Mouse (Mus musculus): Measurements from ENCODE around the gene Bcl7a. TPM values are rescaled to one million over a fixed set of nuclear protein-coding genes. Genes with fewer than 3 reads are reported as not detected.

The Bcl7a gene
- polyA plus RNA-seq, 1 experiment from 2014 or later = 12.1 TPM

GRCm38 (mm10) chr5:123370049-123370448 lies 26.4 kb downstream of the Bcl7a start:
- Histone ChIP-seq H3K9ac (ENCODE audit: low read length) (no peak overlapping the region), H3K4me2 (ENCODE audit: low read length) (no peak overlapping the region), H3K9me3 (ENCODE audit: control insufficient read depth, low read length) (no peaks in the 10 kb centered on the region), H3K27me3 (ENCODE audit: control insufficient read depth, insufficient read depth, low read length) (no peaks in the 10 kb centered on the region), H3K27ac (replicated peaks in 1 of 2; ENCODE audit: control insufficient read depth in 1 of 2, insufficient read depth in 1 of 2, low read depth in 2 of 2, low read length in 2 of 2) (no peak overlapping the region), H3K36me3 (ENCODE audit: control insufficient read depth, insufficient read depth, low read length) (peaks cover 75% of the 10 kb centered on the region), H3K4me1 (ENCODE audit: control insufficient read depth in 2 of 2, insufficient read depth in 2 of 2, low read length in 2 of 2) (peaks cover 0 to 4% of the 10 kb centered on the region in 2 experiments; a peak in 2 of 4 replicates), H3K4me3 (ENCODE audit: control insufficient read depth in 1 of 2, insufficient read depth in 1 of 2, low read depth in 1 of 2, low read length in 2 of 2) (no peak overlapping the region)
- ATAC-seq (ENCODE audit: insufficient number of reproducible peaks, insufficient read depth, low FRiP score, low read depth) = no peak
- 85% methylated on average over 5 of the region's 5 CpGs for WGBS

DNA sequence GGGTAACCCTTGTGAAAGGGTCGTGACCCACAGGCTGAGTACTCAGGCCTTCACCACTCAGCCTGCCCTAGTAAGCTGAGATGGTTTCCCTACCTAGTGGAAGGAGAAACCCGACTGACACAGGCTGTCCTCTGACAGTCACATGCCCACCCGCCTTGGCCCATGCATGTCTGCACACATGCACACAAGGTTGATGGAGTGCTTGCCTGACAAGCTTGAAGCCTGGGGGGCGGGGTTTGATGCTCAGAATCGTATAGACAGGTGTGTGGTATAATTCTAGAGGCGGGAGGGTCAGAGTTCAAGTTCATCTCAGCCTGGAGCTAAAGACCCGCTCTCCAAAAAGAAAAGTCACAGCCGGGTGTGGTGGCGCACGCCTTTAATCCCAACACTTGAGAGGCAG lies 31.6 kb downstream of the Bcl7a start:
- Histone ChIP-seq H3K4me3 (ENCODE audit: control insufficient read depth in 1 of 2, insufficient read depth in 1 of 2, low read depth in 1 of 2, low read length in 2 of 2) (no peak overlapping the region), H3K9me3 (ENCODE audit: control insufficient read depth, low read length) (no peaks in the 10 kb centered on the region), H3K9ac (ENCODE audit: low read length) (no peak overlapping the region), H3K36me3 (ENCODE audit: control insufficient read depth, insufficient read depth, low read length) (peaks cover 46% of the 10 kb centered on the region), H3K27me3 (ENCODE audit: control insufficient read depth, insufficient read depth, low read length) (no peaks in the 10 kb centered on the region), H3K4me1 (ENCODE audit: control insufficient read depth in 2 of 2, insufficient read depth in 2 of 2, low read length in 2 of 2) (peaks cover 18 to 22% of the 10 kb centered on the region in 2 experiments), H3K4me2 (ENCODE audit: low read length) (no peak overlapping the region), H3K27ac (replicated peaks in 1 of 2; ENCODE audit: control insufficient read depth in 1 of 2, insufficient read depth in 1 of 2, low read depth in 2 of 2, low read length in 2 of 2) (no peak overlapping the region)
- WGBS = 90% methylated on average over 10 of the region's 10 CpGs
- ATAC-seq (ENCODE audit: insufficient number of reproducible peaks, insufficient read depth, low FRiP score, low read depth) = no peak

- no peaks in the 10 kb centered on the region for H3K9me3 ChIP-seq (ENCODE audit: control insufficient read depth, low read length)
- H3K27me3 ChIP-seq (ENCODE audit: control insufficient read depth, insufficient read depth, low read length) = no peaks in the 10 kb centered on the region
- H3K4me2 ChIP-seq (ENCODE audit: low read length) = no peak overlapping the region
- peaks cover 39% of the 10 kb centered on the region for H3K36me3 ChIP-seq (ENCODE audit: control insufficient read depth, insufficient read depth, low read length)
- WGBS = 87% methylated on average over 6 of the region's 6 CpGs
- peak overlapping the region in 1 of 2 experiments; percentile 67; a peak in 1 of 4 replicates for H3K27ac ChIP-seq (replicated peaks in 1 of 2; ENCODE audit: control insufficient read depth in 1 of 2, insufficient read depth in 1 of 2, low read depth in 2 of 2, low read length in 2 of 2)
- ATAC-seq (ENCODE audit: insufficient number of reproducible peaks, insufficient read depth, low FRiP score, low read depth) = no peak
- no peak overlapping the region for H3K4me3 ChIP-seq (ENCODE audit: control insufficient read depth in 1 of 2, insufficient read depth in 1 of 2, low read depth in 1 of 2, low read length in 2 of 2)
- no peak overlapping the region for H3K9ac ChIP-seq (ENCODE audit: low read length)
- H3K4me1 ChIP-seq (ENCODE audit: control insufficient read depth in 2 of 2, insufficient read depth in 2 of 2, low read length in 2 of 2) = peaks cover 18 to 22% of the 10 kb centered on the region in 2 experiments
These were observed 32.3 kb downstream of the Bcl7a start for GRCm38 (mm10) chr5:123375793-123376452.

DNA sequence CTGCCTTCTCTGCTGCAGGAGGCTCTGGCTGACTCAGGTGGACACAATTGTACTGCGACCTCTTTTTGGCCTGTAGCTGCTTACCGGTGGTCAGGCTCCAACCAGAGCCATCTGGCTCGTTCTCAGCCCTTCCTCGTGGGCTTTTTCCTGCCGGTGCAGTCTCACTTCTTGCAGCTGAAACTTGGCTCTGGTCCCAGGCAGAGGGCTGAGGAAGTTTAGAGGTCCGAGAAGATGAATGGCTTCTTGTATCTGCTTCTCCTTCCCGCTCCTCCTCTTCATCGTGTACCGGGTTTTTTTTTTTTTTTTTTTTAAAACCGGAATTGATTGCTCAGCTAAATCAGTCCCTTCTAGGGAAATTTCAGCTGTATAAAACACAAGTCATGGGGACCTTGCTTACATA lies 32.9 kb downstream of the Bcl7a start:
- H3K36me3 ChIP-seq (ENCODE audit: control insufficient read depth, insufficient read depth, low read length) = peaks cover 33% of the 10 kb centered on the region
- H3K27me3 ChIP-seq (ENCODE audit: control insufficient read depth, insufficient read depth, low read length) = no peaks in the 10 kb centered on the region
- peaks cover 18 to 22% of the 10 kb centered on the region in 2 experiments for H3K4me1 ChIP-seq (ENCODE audit: control insufficient read depth in 2 of 2, insufficient read depth in 2 of 2, low read length in 2 of 2)
- no peak overlapping the region for H3K9ac ChIP-seq (ENCODE audit: low read length)
- 35% methylated on average over 10 of the region's 10 CpGs for WGBS
- H3K9me3 ChIP-seq (ENCODE audit: control insufficient read depth, low read length) = no peaks in the 10 kb centered on the region
- no peak overlapping the region for H3K4me3 ChIP-seq (ENCODE audit: control insufficient read depth in 1 of 2, insufficient read depth in 1 of 2, low read depth in 1 of 2, low read length in 2 of 2)
- ATAC-seq (ENCODE audit: insufficient number of reproducible peaks, insufficient read depth, low FRiP score, low read depth) = peak; percentile 42; the same call in 1 of the 2 replicates
- peak overlapping the region; percentile 18; the same call in 1 of the 2 replicates for H3K4me2 ChIP-seq (ENCODE audit: low read length)
- peak overlapping the region in 1 of 2 experiments; percentile 67; a peak in 2 of 4 replicates for H3K27ac ChIP-seq (replicated peaks in 1 of 2; ENCODE audit: control insufficient read depth in 1 of 2, insufficient read depth in 1 of 2, low read depth in 2 of 2, low read length in 2 of 2)

DNA sequence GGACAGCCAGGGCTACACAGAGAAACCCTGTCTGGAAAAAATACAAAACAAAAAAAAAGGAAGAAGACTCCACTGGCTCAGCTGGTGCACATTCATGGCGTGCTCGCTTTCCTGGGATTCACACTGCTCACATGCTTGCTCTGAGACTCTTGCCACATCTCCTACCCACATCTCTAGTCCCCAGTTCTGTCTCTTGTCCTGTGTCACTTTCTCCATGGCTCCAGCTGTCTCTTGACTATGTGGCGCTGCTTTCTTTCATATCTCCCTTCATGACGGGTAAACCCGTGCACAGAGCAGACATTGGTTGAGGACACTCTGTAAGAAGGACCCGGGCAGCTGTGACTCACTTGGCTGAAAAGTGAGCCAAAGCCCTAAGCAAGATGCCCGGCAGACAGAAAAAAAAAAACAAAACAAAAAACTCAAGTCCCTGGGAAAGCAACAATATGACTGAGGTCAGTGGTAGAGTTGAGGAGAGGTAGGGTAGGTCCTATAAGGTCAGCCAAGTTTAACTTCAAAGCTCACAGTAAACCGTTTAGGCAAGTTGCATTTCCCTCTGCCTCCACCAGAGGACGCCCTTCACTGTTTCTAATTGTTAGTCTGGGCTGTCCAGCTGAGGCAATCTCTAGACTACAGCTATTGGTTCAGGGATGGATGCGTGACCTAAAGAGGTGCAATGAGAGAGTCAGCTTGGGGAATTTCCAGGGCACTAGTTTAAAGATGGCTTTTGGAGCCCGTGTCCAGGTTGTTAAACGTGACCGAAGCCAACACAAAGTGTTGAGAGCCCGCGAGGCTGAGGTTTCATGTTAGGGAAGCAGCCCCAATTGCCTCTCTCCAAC lies 33.7 kb downstream of the Bcl7a start:
- no peaks in the 10 kb centered on the region for H3K9me3 ChIP-seq (ENCODE audit: control insufficient read depth, low read length)
- no peaks in the 10 kb centered on the region for H3K27me3 ChIP-seq (ENCODE audit: control insufficient read depth, insufficient read depth, low read length)
- peaks cover 24 to 30% of the 10 kb centered on the region in 2 experiments for H3K4me1 ChIP-seq (ENCODE audit: control insufficient read depth in 2 of 2, insufficient read depth in 2 of 2, low read length in 2 of 2)
- WGBS = 50% methylated on average over 15 of the region's 15 CpGs
- no peak overlapping the region for H3K4me3 ChIP-seq (ENCODE audit: control insufficient read depth in 1 of 2, insufficient read depth in 1 of 2, low read depth in 1 of 2, low read length in 2 of 2)
- H3K36me3 ChIP-seq (ENCODE audit: control insufficient read depth, insufficient read depth, low read length) = peaks cover 25% of the 10 kb centered on the region
- peak; percentile 11; the same call in 1 of the 2 replicates for ATAC-seq (ENCODE audit: insufficient number of reproducible peaks, insufficient read depth, low FRiP score, low read depth)
- H3K9ac ChIP-seq (ENCODE audit: low read length) = no peak overlapping the region
- peak overlapping the region; percentile 18; the same call in 1 of the 2 replicates for H3K4me2 ChIP-seq (ENCODE audit: low read length)
- H3K27ac ChIP-seq (replicated peaks in 1 of 2; ENCODE audit: control insufficient read depth in 1 of 2, insufficient read depth in 1 of 2, low read depth in 2 of 2, low read length in 2 of 2) = peak overlapping the region in 1 of 2 experiments; percentile 67; a peak in 2 of 4 replicates

- H3K27me3 ChIP-seq (ENCODE audit: control insufficient read depth, insufficient read depth, low read length) = no peaks in the 10 kb centered on the region
- no peak overlapping the region for H3K4me3 ChIP-seq (ENCODE audit: control insufficient read depth in 1 of 2, insufficient read depth in 1 of 2, low read depth in 1 of 2, low read length in 2 of 2)
- H3K4me2 ChIP-seq (ENCODE audit: low read length) = no peak overlapping the region
- no peaks in the 10 kb centered on the region for H3K9me3 ChIP-seq (ENCODE audit: control insufficient read depth, low read length)
- no peak overlapping the region for H3K27ac ChIP-seq (replicated peaks in 1 of 2; ENCODE audit: control insufficient read depth in 1 of 2, insufficient read depth in 1 of 2, low read depth in 2 of 2, low read length in 2 of 2)
- H3K9ac ChIP-seq (ENCODE audit: low read length) = no peak overlapping the region
- H3K36me3 ChIP-seq (ENCODE audit: control insufficient read depth, insufficient read depth, low read length) = peaks cover 11% of the 10 kb centered on the region
- peaks cover 24 to 30% of the 10 kb centered on the region in 2 experiments for H3K4me1 ChIP-seq (ENCODE audit: control insufficient read depth in 2 of 2, insufficient read depth in 2 of 2, low read length in 2 of 2)
- no peak for ATAC-seq (ENCODE audit: insufficient number of reproducible peaks, insufficient read depth, low FRiP score, low read depth)
- WGBS = 59% methylated on average over 9 of the region's 9 CpGs
These were observed 35.1 kb downstream of the Bcl7a start for GRCm38 (mm10) chr5:123378712-123379111.

- 54% methylated on average over 5 of the region's 5 CpGs for WGBS
- Histone ChIP-seq H3K4me2 (ENCODE audit: low read length) (no peak overlapping the region), H3K4me1 (ENCODE audit: control insufficient read depth in 2 of 2, insufficient read depth in 2 of 2, low read length in 2 of 2) (peaks cover 24 to 30% of the 10 kb centered on the region in 2 experiments), H3K27ac (replicated peaks in 1 of 2; ENCODE audit: control insufficient read depth in 1 of 2, insufficient read depth in 1 of 2, low read depth in 2 of 2, low read length in 2 of 2) (no peak overlapping the region), H3K9ac (ENCODE audit: low read length) (no peak overlapping the region), H3K4me3 (ENCODE audit: control insufficient read depth in 1 of 2, insufficient read depth in 1 of 2, low read depth in 1 of 2, low read length in 2 of 2) (no peak overlapping the region), H3K9me3 (ENCODE audit: control insufficient read depth, low read length) (no peaks in the 10 kb centered on the region), H3K27me3 (ENCODE audit: control insufficient read depth, insufficient read depth, low read length) (no peaks in the 10 kb centered on the region), H3K36me3 (ENCODE audit: control insufficient read depth, insufficient read depth, low read length) (peaks cover 5% of the 10 kb centered on the region)
- no peak for ATAC-seq (ENCODE audit: insufficient number of reproducible peaks, insufficient read depth, low FRiP score, low read depth)
These were observed 35.9 kb downstream of the Bcl7a start for GRCm38 (mm10) chr5:123379504-123379931.
